In genomic region chr10:80151211-80152034, GRCm38 (mm10) we compare ENCODE assay signal across 8 mouse cellular contexts. TPM values are rescaled to one million over a fixed set of nuclear protein-coding genes. Genes with fewer than 3 reads are reported as not detected.
DNase-seq lines count a peak whose midpoint lies in the region; ATAC-seq and TF ChIP-seq lines count a peak whose summit lies in the region.

No protein-coding gene starts in this region.

- peaks cover 27% of the 10 kb centered on the region for H3K4me1 ChIP-seq in bone marrow macrophage, adult 2 months (ENCODE audit: control insufficient read depth, insufficient read depth, low read length)
- peaks cover 18% of the 10 kb centered on the region for H3K4me1 ChIP-seq in forebrain, postnatal 0 days (ENCODE audit: insufficient read depth)
- H3K4me1 ChIP-seq in intestine, embryonic 15.5 days (replicated peaks), result peaks cover 59% of the 10 kb centered on the region
- H3K4me1 ChIP-seq in liver, embryonic 16.5 days (ENCODE audit: control insufficient read depth, low read depth, low read length), result peaks cover 85% of the 10 kb centered on the region
- H3K4me1 ChIP-seq in neural tube, embryonic 13.5 days (replicated peaks), result peaks cover 66% of the 10 kb centered on the region

- peaks cover 38% of the 10 kb centered on the region for H3K36me3 ChIP-seq in forebrain, postnatal 0 days (ENCODE audit: insufficient read depth)
- H3K36me3 ChIP-seq in intestine, embryonic 15.5 days, result peaks cover 35% of the 10 kb centered on the region
- peaks cover 40% of the 10 kb centered on the region for H3K36me3 ChIP-seq in liver, embryonic 16.5 days (ENCODE audit: control insufficient read depth, insufficient read depth)
- H3K36me3 ChIP-seq in neural tube, embryonic 13.5 days, result peaks cover 59% of the 10 kb centered on the region

- H3K4me3 ChIP-seq in gastrocnemius, adult 2 months, result peak overlapping the region; percentile 89
- peak overlapping the region; percentile 73 for H3K4me3 ChIP-seq in bone marrow macrophage, adult 2 months (ENCODE audit: insufficient read depth, low read length)
- peak overlapping the region; percentile 98 for H3K4me3 ChIP-seq in forebrain, postnatal 0 days (ENCODE audit: low read depth, low read length)
- H3K4me3 ChIP-seq in intestine, embryonic 15.5 days (replicated peaks), result peak overlapping the region; percentile 90
- H3K4me3 ChIP-seq in liver, embryonic 16.5 days (ENCODE audit: low read depth, low read length), result peak overlapping the region; percentile 93
- H3K4me3 ChIP-seq in neural tube, embryonic 13.5 days, result peak overlapping the region; percentile 98

- TF ChIP-seq POLR2A in bone marrow macrophage, adult 2 months (IDR thresholded peaks at IDR 0.05; ENCODE audit: borderline replicate concordance, low read depth, low read length), result no peak

- ATAC-seq in forebrain, postnatal 0 days, result no peak
- ATAC-seq in intestine, embryonic 15.5 days, result no peak
- no peak for ATAC-seq in liver, embryonic 16.5 days (ENCODE audit: low read depth)
- ATAC-seq in neural tube, embryonic 13.5 days (ENCODE audit: low read depth), result no peak

- intact Hi-C loops in gastrocnemius, adult 2 months (cut with DNase I), result no loop called here

- H3K9ac ChIP-seq in forebrain, postnatal 0 days, result peak overlapping the region; percentile 100
- peak overlapping the region; percentile 95 for H3K9ac ChIP-seq in intestine, embryonic 15.5 days
- H3K9ac ChIP-seq in liver, embryonic 16.5 days (ENCODE audit: low read depth, low read length), result peak overlapping the region; percentile 88
- H3K9ac ChIP-seq in neural tube, embryonic 13.5 days, result peak overlapping the region; percentile 100

- under 1% methylated on average over 21 of the region's 26 CpGs for WGBS in forebrain, postnatal 0 days
- WGBS in intestine, embryonic 15.5 days, result 1% methylated on average over 26 of the region's 26 CpGs
- WGBS in liver, embryonic 16.5 days (ENCODE audit: insufficient replicate concordance), result 4% methylated on average over 26 of the region's 26 CpGs
- 0% methylated on average over 24 of the region's 26 CpGs for WGBS in neural tube, embryonic 13.5 days

- peak overlapping the region; percentile 100 for H3K27ac ChIP-seq in gastrocnemius, adult 2 months
- peak overlapping the region; percentile 94 for H3K27ac ChIP-seq in bone marrow macrophage, adult 2 months (ENCODE audit: insufficient read depth, low read depth, low read length)
- peak overlapping the region; percentile 100 for H3K27ac ChIP-seq in forebrain, postnatal 0 days (ENCODE audit: low read depth, low read length)
- H3K27ac ChIP-seq in intestine, embryonic 15.5 days, result peak overlapping the region; percentile 97
- peak overlapping the region; percentile 99 for H3K27ac ChIP-seq in liver, embryonic 16.5 days (ENCODE audit: low read length)
- peak overlapping the region; percentile 100 for H3K27ac ChIP-seq in neural tube, embryonic 13.5 days (replicated peaks)

- H3K4me2 ChIP-seq in forebrain, postnatal 0 days (ENCODE audit: low read depth), result peak overlapping the region; percentile 95
- H3K4me2 ChIP-seq in intestine, embryonic 15.5 days (replicated peaks), result peak overlapping the region; percentile 92
- peak overlapping the region; percentile 98 for H3K4me2 ChIP-seq in liver, embryonic 16.5 days (ENCODE audit: low read depth, low read length)
- peak overlapping the region; percentile 94 for H3K4me2 ChIP-seq in neural tube, embryonic 13.5 days

- no peak for TF ChIP-seq CTCF in gastrocnemius, adult 2 months (IDR thresholded peaks at IDR 0.05)
- TF ChIP-seq CTCF in bone marrow macrophage, adult 2 months (IDR thresholded peaks at IDR 0.05; ENCODE audit: low read depth, low read length), result no peak
- TF ChIP-seq CTCF in forebrain, postnatal 0 days (IDR thresholded peaks at IDR 0.05; ENCODE audit: low read depth), result no peak

- no peaks in the 10 kb centered on the region for H3K27me3 ChIP-seq in forebrain, postnatal 0 days (ENCODE audit: insufficient read depth, low read length)
- no peaks in the 10 kb centered on the region for H3K27me3 ChIP-seq in intestine, embryonic 15.5 days (replicated peaks)
- no peaks in the 10 kb centered on the region for H3K27me3 ChIP-seq in liver, embryonic 16.5 days (ENCODE audit: control insufficient read depth, insufficient read depth, low read depth, low read length)
- H3K27me3 ChIP-seq in neural tube, embryonic 13.5 days, result no peaks in the 10 kb centered on the region

- peak; percentile 66 for DNase-seq in gastrocnemius, adult 2 months
- DNase-seq in gastrocnemius, postnatal 4 days (ENCODE audit: low spot score in 2 of 2), result no peak
- peak; percentile 73 for DNase-seq in forebrain, postnatal 0 days
- peak; percentile 77 to 83 for DNase-seq in thymus, postnatal 36 days

- H3K9me3 ChIP-seq in forebrain, postnatal 0 days (ENCODE audit: low read length), result no peaks in the 10 kb centered on the region
- H3K9me3 ChIP-seq in intestine, embryonic 15.5 days, result no peaks in the 10 kb centered on the region
- no peaks in the 10 kb centered on the region for H3K9me3 ChIP-seq in liver, embryonic 16.5 days (replicated peaks; ENCODE audit: control insufficient read depth, low read length)
- no peaks in the 10 kb centered on the region for H3K9me3 ChIP-seq in neural tube, embryonic 13.5 days

RNA-seq across cellular contexts. Expression of gene Midn, which starts 3.4 kb away (rescaled TPM):
- total RNA-seq in gastrocnemius, adult 2 months (2021), result 10 to 100 TPM; 34.3 to 39.8 TPM
- total RNA-seq in gastrocnemius, postnatal 4 days (2021), result 10 to 100 TPM; 67.7 to 74.0 TPM
- polyA plus RNA-seq in bone marrow macrophage, adult 2 months (2012; ENCODE audit: insufficient read depth, insufficient read length, missing spikeins), result 32.9 and 40.5 TPM in 2 replicates
- total RNA-seq in forebrain, postnatal 0 days (2014; rRNA removed), result 91.5 and 120 TPM in 2 replicates
- 19.3 and 21.3 TPM in 2 replicates for polyA plus RNA-seq in forebrain, postnatal 0 days (2015; fragmentation: Nextera tagmentation; extraction: Ambion mirVana)
- 14.1 and 16.1 TPM in 2 replicates for polyA plus RNA-seq in intestine, embryonic 15.5 days (2015; fragmentation: Nextera tagmentation; extraction: Ambion mirVana)
- polyA plus RNA-seq in liver, embryonic 16.5 days (2015; fragmentation: Nextera tagmentation; extraction: Ambion mirVana), result 2.3 and 2.6 TPM in 2 replicates
- 31.0 and 35.8 TPM in 2 replicates for polyA plus RNA-seq in neural tube, embryonic 13.5 days (2015; fragmentation: Nextera tagmentation; extraction: Ambion mirVana)

RNA-seq across cellular contexts. Expression of gene Cbarp, which starts 10.8 kb away (rescaled TPM):
- total RNA-seq in gastrocnemius, adult 2 months (2021), result 1 to 10 TPM; 1.8 to 2.3 TPM
- total RNA-seq in gastrocnemius, postnatal 4 days (2021), result 1 to 10 TPM; 2.2 to 2.7 TPM
- polyA plus RNA-seq in bone marrow macrophage, adult 2 months (2012; ENCODE audit: insufficient read depth, insufficient read length, missing spikeins), result 2.0 and 2.9 TPM in 2 replicates
- 114 and 151 TPM in 2 replicates for total RNA-seq in forebrain, postnatal 0 days (2014; rRNA removed)
- 57.5 and 68.2 TPM in 2 replicates for polyA plus RNA-seq in forebrain, postnatal 0 days (2015; fragmentation: Nextera tagmentation; extraction: Ambion mirVana)
- polyA plus RNA-seq in intestine, embryonic 15.5 days (2015; fragmentation: Nextera tagmentation; extraction: Ambion mirVana), result 4.8 and 5.1 TPM in 2 replicates
- 0.44 and 0.65 TPM in 2 replicates for polyA plus RNA-seq in liver, embryonic 16.5 days (2015; fragmentation: Nextera tagmentation; extraction: Ambion mirVana)
- polyA plus RNA-seq in neural tube, embryonic 13.5 days (2015; fragmentation: Nextera tagmentation; extraction: Ambion mirVana), result 53.9 and 55.1 TPM in 2 replicates

RNA-seq across cellular contexts. Expression of gene Atp5d, which starts 13.0 kb away (rescaled TPM):
- total RNA-seq in gastrocnemius, adult 2 months (2021), result 100 to 1,000 TPM; 535 to 725 TPM
- 100 to 1,000 TPM; 522 to 564 TPM for total RNA-seq in gastrocnemius, postnatal 4 days (2021)
- polyA plus RNA-seq in bone marrow macrophage, adult 2 months (2012; ENCODE audit: insufficient read depth, insufficient read length, missing spikeins), result 198 TPM in 2 replicates
- total RNA-seq in forebrain, postnatal 0 days (2014; rRNA removed), result 154 and 193 TPM in 2 replicates
- polyA plus RNA-seq in forebrain, postnatal 0 days (2015; fragmentation: Nextera tagmentation; extraction: Ambion mirVana), result 633 and 650 TPM in 2 replicates
- 701 and 737 TPM in 2 replicates for polyA plus RNA-seq in intestine, embryonic 15.5 days (2015; fragmentation: Nextera tagmentation; extraction: Ambion mirVana)
- 288 and 309 TPM in 2 replicates for polyA plus RNA-seq in liver, embryonic 16.5 days (2015; fragmentation: Nextera tagmentation; extraction: Ambion mirVana)
- polyA plus RNA-seq in neural tube, embryonic 13.5 days (2015; fragmentation: Nextera tagmentation; extraction: Ambion mirVana), result 467 and 481 TPM in 2 replicates

RNA-seq across cellular contexts. Expression of gene Cirbp, which starts 14.4 kb away (rescaled TPM):
- total RNA-seq in gastrocnemius, adult 2 months (2021), result 10 to 100 TPM; 22.1 to 30.7 TPM
- 100 to 1,000 TPM; 107 to 153 TPM for total RNA-seq in gastrocnemius, postnatal 4 days (2021)
- 48.0 and 49.8 TPM in 2 replicates for polyA plus RNA-seq in bone marrow macrophage, adult 2 months (2012; ENCODE audit: insufficient read depth, insufficient read length, missing spikeins)
- total RNA-seq in forebrain, postnatal 0 days (2014; rRNA removed), result 345 and 424 TPM in 2 replicates
- 834 and 838 TPM in 2 replicates for polyA plus RNA-seq in forebrain, postnatal 0 days (2015; fragmentation: Nextera tagmentation; extraction: Ambion mirVana)
- 69.4 and 83.9 TPM in 2 replicates for polyA plus RNA-seq in intestine, embryonic 15.5 days (2015; fragmentation: Nextera tagmentation; extraction: Ambion mirVana)
- 13.8 and 14.2 TPM in 2 replicates for polyA plus RNA-seq in liver, embryonic 16.5 days (2015; fragmentation: Nextera tagmentation; extraction: Ambion mirVana)
- polyA plus RNA-seq in neural tube, embryonic 13.5 days (2015; fragmentation: Nextera tagmentation; extraction: Ambion mirVana), result 325 and 351 TPM in 2 replicates

RNA-seq across cellular contexts. Expression of gene 1600002K03Rik, which starts 21.3 kb away (rescaled TPM):
- total RNA-seq in gastrocnemius, adult 2 months (2021), result 1 to 10 TPM; 6.6 to 7.1 TPM
- 1 to 10 TPM; 3.4 to 3.8 TPM for total RNA-seq in gastrocnemius, postnatal 4 days (2021)
- 22.7 and 23.9 TPM in 2 replicates for polyA plus RNA-seq in bone marrow macrophage, adult 2 months (2012; ENCODE audit: insufficient read depth, insufficient read length, missing spikeins)
- 4.2 and 5.0 TPM in 2 replicates for total RNA-seq in forebrain, postnatal 0 days (2014; rRNA removed)
- polyA plus RNA-seq in forebrain, postnatal 0 days (2015; fragmentation: Nextera tagmentation; extraction: Ambion mirVana), result 5.0 and 6.0 TPM in 2 replicates
- 22.9 and 25.1 TPM in 2 replicates for polyA plus RNA-seq in intestine, embryonic 15.5 days (2015; fragmentation: Nextera tagmentation; extraction: Ambion mirVana)
- 8.4 and 8.7 TPM in 2 replicates for polyA plus RNA-seq in liver, embryonic 16.5 days (2015; fragmentation: Nextera tagmentation; extraction: Ambion mirVana)
- polyA plus RNA-seq in neural tube, embryonic 13.5 days (2015; fragmentation: Nextera tagmentation; extraction: Ambion mirVana), result 11.4 and 16.3 TPM in 2 replicates

Comparison
In these comparisons a context has a peak if more than half of its experiments do, and no peak if none do; other contexts are left out.
1. DNase-seq: peak in gastrocnemius, adult 2 months (single experiment), forebrain, postnatal 0 days (single experiment) and thymus, postnatal 36 days (2 of 2); none in gastrocnemius, postnatal 4 days (0 of 2).
2. Peak in every context shown above with its lines, with median percentiles within 50 percentile points of each other: H3K27ac ChIP-seq, H3K4me3 ChIP-seq, H3K4me2 ChIP-seq and H3K9ac ChIP-seq.